Mouse (Mus musculus) stomach, postnatal 0 days (tissue): Measurements from ENCODE around the gene Zbtb20.

Experiments used
- CTCF ChIP-seq: IDR thresholded peaks from 2 replicates; pipeline ENCODE4 v1.5.1; 2016; ENCODE audit warnings: antibody characterized with exemption, low read depth, mild to moderate bottlenecking, moderate library complexity
- EP300 ChIP-seq: optimal IDR thresholded peaks from 2 replicates; pipeline ENCODE3; 2016; ENCODE audit warnings: antibody characterized with exemption

- TF ChIP-seq CTCF (no peak), EP300 (no peak)
Observed at GRCm38 (mm10) chr16:43046686-43047085, 171.0 kb downstream of the Zbtb20 start.
